Mouse (Mus musculus): ENCODE measurements around the gene Pax5. TPM values are rescaled to one million over a fixed set of nuclear protein-coding genes. Genes with fewer than 3 reads are reported as not detected.

Pax5 gene
- polyA plus RNA-seq, 1 experiment from 2014 or later: not detected

DNA sequence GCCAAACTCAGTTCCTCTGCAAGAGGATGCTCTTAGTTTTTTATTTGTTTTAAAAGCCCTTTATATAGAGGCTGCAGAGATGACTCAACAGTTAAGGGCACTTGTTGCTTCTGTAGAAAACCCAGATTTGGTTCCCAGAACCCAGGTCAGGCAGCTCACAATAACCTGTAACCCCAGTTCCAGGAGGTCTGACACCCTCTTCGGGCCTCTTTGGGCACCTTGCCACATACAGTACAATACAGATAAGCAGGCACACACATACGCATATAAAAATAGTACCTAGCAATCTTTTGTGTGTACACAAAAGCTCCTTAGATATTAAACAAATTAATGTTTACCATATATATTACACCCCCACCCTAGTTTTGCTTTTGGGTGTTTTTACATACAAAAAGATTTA, 104.8 kb downstream of the Pax5 start:
- no peaks in the 10 kb centered on the region for H3K36me3 ChIP-seq (ENCODE audit: control insufficient read depth, insufficient read depth, low read length)
- H3K4me2 ChIP-seq: no peak overlapping the region
- no peaks in the 10 kb centered on the region for H3K27me3 ChIP-seq (replicated peaks; ENCODE audit: control insufficient read depth, insufficient read depth, low read length)
- no peak overlapping the region for H3K9ac ChIP-seq (ENCODE audit: low read depth, low read length)
- 76% methylated on average over 2 of the region's 2 CpGs for WGBS
- no peaks in the 10 kb centered on the region for H3K4me1 ChIP-seq (replicated peaks; ENCODE audit: control insufficient read depth, insufficient read depth, low read length)
- 0 out of 2 replicates have a peak, but pooled peaks cover 2% of the 10 kb centered on the region for H3K9me3 ChIP-seq (ENCODE audit: control insufficient read depth, low read length)
- no peak overlapping the region for H3K27ac ChIP-seq (ENCODE audit: low read depth, low read length)
- no peak for DNase-seq (ENCODE audit: low spot score)
- ATAC-seq (replicated peaks; ENCODE audit: low FRiP score): no peak
- no peak overlapping the region for H3K4me3 ChIP-seq (ENCODE audit: low read depth, low read length)

DNA sequence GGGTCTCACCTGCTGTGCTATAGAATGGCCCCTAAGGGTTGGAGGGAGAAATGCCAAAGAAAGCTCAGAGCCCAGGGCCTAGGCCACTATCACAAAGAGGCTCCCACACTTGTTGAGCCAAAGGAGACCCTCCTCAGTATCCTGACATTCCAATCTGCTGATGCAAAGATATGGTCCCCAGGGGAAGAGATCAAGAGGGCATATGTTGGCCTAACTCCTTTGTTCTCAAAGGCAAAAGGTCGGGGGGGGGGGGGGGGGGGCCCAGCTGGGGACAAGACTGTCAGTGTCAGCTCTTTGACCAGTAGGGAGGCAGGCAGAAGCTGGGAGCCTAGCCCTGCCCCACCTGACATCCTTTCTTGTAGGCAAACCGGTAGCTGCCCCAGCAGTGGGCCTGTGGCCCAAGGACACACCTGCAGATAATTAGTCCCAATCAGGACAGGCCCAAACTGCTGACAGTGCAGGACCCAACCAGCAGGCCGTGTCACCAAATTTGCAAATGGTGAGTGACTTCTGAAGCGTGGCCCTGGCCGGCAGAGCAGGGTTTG, 108.0 kb downstream of the Pax5 start:
- H3K27ac ChIP-seq (ENCODE audit: low read depth, low read length): no peak overlapping the region
- 21% methylated on average over 5 of the region's 5 CpGs for WGBS

DNA sequence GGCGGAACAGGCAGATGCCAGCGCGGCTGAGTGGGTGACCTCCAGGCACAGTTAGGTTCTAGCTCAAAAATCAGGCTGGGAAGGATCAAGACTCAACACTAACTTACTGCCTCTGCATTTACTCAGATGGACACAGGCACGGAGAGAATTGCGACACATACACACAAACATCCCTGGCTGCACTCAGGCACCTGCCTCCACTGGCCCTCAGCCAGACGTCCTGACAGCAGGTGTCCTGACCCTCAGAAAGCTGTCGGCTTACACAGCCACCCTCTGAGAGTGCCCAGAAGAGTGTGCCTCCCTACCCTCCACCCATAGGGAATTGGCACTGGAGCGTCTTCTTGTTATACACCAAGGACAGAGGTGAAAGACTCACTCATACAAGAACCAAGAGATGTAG, 108.9 kb downstream of the Pax5 start:
- ATAC-seq (replicated peaks; ENCODE audit: low FRiP score): no peak
- WGBS: 72% methylated on average over 8 of the region's 8 CpGs

More for the DNA sequence above, 108.0 kb downstream of the Pax5 start:
- ATAC-seq (replicated peaks; ENCODE audit: low FRiP score) (no peak), DNase-seq (ENCODE audit: low spot score) (no peak)
- Histone ChIP-seq H3K9ac (ENCODE audit: low read depth, low read length) (no peak overlapping the region), H3K4me2 (no peak overlapping the region), H3K36me3 (ENCODE audit: control insufficient read depth, insufficient read depth, low read length) (no peaks in the 10 kb centered on the region), H3K9me3 (ENCODE audit: control insufficient read depth, low read length) (0 out of 2 replicates have a peak, but pooled peaks cover 2% of the 10 kb centered on the region), H3K4me1 (replicated peaks; ENCODE audit: control insufficient read depth, insufficient read depth, low read length) (no peaks in the 10 kb centered on the region), H3K27me3 (replicated peaks; ENCODE audit: control insufficient read depth, insufficient read depth, low read length) (no peaks in the 10 kb centered on the region), H3K4me3 (ENCODE audit: low read depth, low read length) (no peak overlapping the region)

DNA sequence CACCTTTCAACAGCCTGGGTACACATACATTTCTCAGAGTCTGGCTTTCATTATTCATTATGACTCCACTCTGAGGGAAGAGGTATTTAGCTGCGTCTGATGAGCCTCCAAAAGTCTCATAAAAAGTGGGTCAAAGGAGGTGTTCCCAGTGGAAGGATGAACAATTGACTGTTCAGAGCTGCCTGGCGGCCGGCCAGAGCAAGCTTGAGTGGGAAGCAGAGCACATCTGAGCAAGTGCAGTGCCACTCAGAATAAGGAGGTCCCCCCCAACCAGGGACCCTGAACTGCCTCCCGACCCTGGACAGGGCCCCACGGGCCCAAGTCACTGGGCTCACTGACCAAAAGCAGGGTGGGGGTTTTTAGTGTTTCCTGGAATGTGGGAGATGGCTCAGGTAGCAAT, 109.4 kb downstream of the Pax5 start:
- DNase-seq (ENCODE audit: low spot score) (no peak), ATAC-seq (replicated peaks; ENCODE audit: low FRiP score) (no peak)
- Histone ChIP-seq H3K36me3 (ENCODE audit: control insufficient read depth, insufficient read depth, low read length) (no peaks in the 10 kb centered on the region), H3K4me1 (replicated peaks; ENCODE audit: control insufficient read depth, insufficient read depth, low read length) (no peaks in the 10 kb centered on the region), H3K9me3 (ENCODE audit: control insufficient read depth, low read length) (0 out of 2 replicates have a peak, but pooled peaks cover 2% of the 10 kb centered on the region), H3K27me3 (replicated peaks; ENCODE audit: control insufficient read depth, insufficient read depth, low read length) (no peaks in the 10 kb centered on the region), H3K4me3 (ENCODE audit: low read depth, low read length) (no peak overlapping the region), H3K4me2 (no peak overlapping the region), H3K9ac (ENCODE audit: low read depth, low read length) (no peak overlapping the region), H3K27ac (ENCODE audit: low read depth, low read length) (no peak overlapping the region)
- 71% methylated on average over 5 of the region's 5 CpGs for WGBS

More for the DNA sequence above, 108.9 kb downstream of the Pax5 start:
- H3K9me3 ChIP-seq (ENCODE audit: control insufficient read depth, low read length): 0 out of 2 replicates have a peak, but pooled peaks cover 2% of the 10 kb centered on the region
- H3K27me3 ChIP-seq (replicated peaks; ENCODE audit: control insufficient read depth, insufficient read depth, low read length): no peaks in the 10 kb centered on the region
- H3K27ac ChIP-seq (ENCODE audit: low read depth, low read length): no peak overlapping the region
- no peak overlapping the region for H3K4me3 ChIP-seq (ENCODE audit: low read depth, low read length)
- H3K4me1 ChIP-seq (replicated peaks; ENCODE audit: control insufficient read depth, insufficient read depth, low read length): no peaks in the 10 kb centered on the region
- H3K9ac ChIP-seq (ENCODE audit: low read depth, low read length): no peak overlapping the region
- DNase-seq (ENCODE audit: low spot score): no peak
- H3K4me2 ChIP-seq: no peak overlapping the region
- H3K36me3 ChIP-seq (ENCODE audit: control insufficient read depth, insufficient read depth, low read length): no peaks in the 10 kb centered on the region

DNA sequence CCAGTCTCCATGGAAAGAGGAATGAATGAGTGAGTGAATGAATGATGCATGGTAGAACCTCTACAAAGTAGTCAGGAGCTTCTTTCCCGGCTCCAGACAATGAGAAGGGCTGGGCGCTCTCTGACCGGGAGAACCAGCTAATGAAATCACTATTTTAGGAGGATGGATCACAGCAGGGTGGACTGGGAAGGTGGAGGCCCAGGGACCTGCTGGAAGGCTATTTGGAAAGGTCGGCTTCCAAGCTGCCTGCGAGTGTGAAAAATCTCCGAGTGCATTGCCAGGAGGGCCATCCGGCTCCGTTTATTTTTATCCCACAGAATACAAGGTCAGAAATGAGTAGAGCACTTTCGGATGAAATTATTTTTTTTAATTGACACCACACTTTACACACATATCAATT, 112.3 kb downstream of the Pax5 start:
- no peak overlapping the region for H3K4me2 ChIP-seq
- no peaks in the 10 kb centered on the region for H3K36me3 ChIP-seq (ENCODE audit: control insufficient read depth, insufficient read depth, low read length)
- H3K9me3 ChIP-seq (ENCODE audit: control insufficient read depth, low read length): no peaks in the 10 kb centered on the region
- 80% methylated on average over 9 of the region's 9 CpGs for WGBS
- no peak overlapping the region for H3K9ac ChIP-seq (ENCODE audit: low read depth, low read length)
- no peak overlapping the region for H3K27ac ChIP-seq (ENCODE audit: low read depth, low read length)
- no peaks in the 10 kb centered on the region for H3K27me3 ChIP-seq (replicated peaks; ENCODE audit: control insufficient read depth, insufficient read depth, low read length)
- DNase-seq (ENCODE audit: low spot score) (no peak), ATAC-seq (replicated peaks; ENCODE audit: low FRiP score) (no peak)
- no peaks in the 10 kb centered on the region for H3K4me1 ChIP-seq (replicated peaks; ENCODE audit: control insufficient read depth, insufficient read depth, low read length)
- no peak overlapping the region for H3K4me3 ChIP-seq (ENCODE audit: low read depth, low read length)

DNA sequence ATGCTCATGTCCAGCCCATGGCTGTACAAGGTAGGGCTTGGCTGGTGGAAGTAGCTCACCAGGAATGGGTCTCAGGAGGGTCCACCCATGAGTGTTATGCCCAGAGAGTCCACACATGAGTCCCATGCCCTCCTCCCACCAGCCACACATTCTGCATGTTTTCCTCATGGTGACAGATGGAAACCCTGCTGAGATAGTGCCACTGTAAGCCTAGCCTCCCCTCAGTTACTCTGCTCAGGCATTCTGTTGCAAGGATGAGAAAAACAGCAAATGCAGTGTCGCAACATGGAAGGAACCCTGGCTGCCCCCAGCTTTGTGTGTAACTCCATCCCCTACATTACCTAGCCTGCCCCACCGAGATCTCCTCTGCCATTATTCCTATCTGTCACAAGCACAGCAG, 117.2 kb downstream of the Pax5 start:
- WGBS: 85% methylated on average over 2 of the region's 2 CpGs
- Histone ChIP-seq H3K4me1 (replicated peaks; ENCODE audit: control insufficient read depth, insufficient read depth, low read length) (no peaks in the 10 kb centered on the region), H3K27me3 (replicated peaks; ENCODE audit: control insufficient read depth, insufficient read depth, low read length) (no peaks in the 10 kb centered on the region), H3K4me3 (ENCODE audit: low read depth, low read length) (no peak overlapping the region), H3K9me3 (ENCODE audit: control insufficient read depth, low read length) (no peaks in the 10 kb centered on the region), H3K4me2 (no peak overlapping the region), H3K36me3 (ENCODE audit: control insufficient read depth, insufficient read depth, low read length) (no peaks in the 10 kb centered on the region), H3K27ac (ENCODE audit: low read depth, low read length) (no peak overlapping the region), H3K9ac (ENCODE audit: low read depth, low read length) (no peak overlapping the region)
- ATAC-seq (replicated peaks; ENCODE audit: low FRiP score): no peak
- DNase-seq (ENCODE audit: low spot score): no peak

DNA sequence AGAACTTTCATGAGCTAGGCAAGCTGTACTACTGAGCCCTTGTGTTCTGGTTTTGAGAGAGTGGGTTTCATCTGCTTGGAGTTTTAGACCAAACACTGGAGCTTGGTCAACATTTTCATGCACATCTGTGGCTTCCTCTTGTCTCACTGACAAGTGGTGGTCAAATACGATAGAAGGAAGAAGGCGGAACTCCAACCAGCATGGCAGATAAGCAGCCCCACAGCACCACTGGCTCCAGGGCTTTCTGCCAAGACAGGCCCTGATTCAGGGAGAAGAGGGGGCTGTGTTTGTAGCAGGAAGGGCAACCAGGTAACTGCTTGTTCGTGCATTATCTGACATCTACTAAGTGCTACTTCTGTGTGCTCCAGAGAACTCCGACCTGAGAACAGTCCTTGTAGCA, 127.6 kb downstream of the Pax5 start:
- H3K4me1 ChIP-seq (replicated peaks; ENCODE audit: control insufficient read depth, insufficient read depth, low read length): no peaks in the 10 kb centered on the region
- no peaks in the 10 kb centered on the region for H3K36me3 ChIP-seq (ENCODE audit: control insufficient read depth, insufficient read depth, low read length)
- no peak overlapping the region for H3K9ac ChIP-seq (ENCODE audit: low read depth, low read length)
- DNase-seq (ENCODE audit: low spot score): no peak
- H3K27ac ChIP-seq (ENCODE audit: low read depth, low read length): no peak overlapping the region
- no peak overlapping the region for H3K4me2 ChIP-seq
- ATAC-seq (replicated peaks; ENCODE audit: low FRiP score): no peak
- H3K9me3 ChIP-seq (ENCODE audit: control insufficient read depth, low read length): no peaks in the 10 kb centered on the region
- WGBS: 49% methylated on average over 4 of the region's 4 CpGs
- no peaks in the 10 kb centered on the region for H3K27me3 ChIP-seq (replicated peaks; ENCODE audit: control insufficient read depth, insufficient read depth, low read length)
- no peak overlapping the region for H3K4me3 ChIP-seq (ENCODE audit: low read depth, low read length)

DNA sequence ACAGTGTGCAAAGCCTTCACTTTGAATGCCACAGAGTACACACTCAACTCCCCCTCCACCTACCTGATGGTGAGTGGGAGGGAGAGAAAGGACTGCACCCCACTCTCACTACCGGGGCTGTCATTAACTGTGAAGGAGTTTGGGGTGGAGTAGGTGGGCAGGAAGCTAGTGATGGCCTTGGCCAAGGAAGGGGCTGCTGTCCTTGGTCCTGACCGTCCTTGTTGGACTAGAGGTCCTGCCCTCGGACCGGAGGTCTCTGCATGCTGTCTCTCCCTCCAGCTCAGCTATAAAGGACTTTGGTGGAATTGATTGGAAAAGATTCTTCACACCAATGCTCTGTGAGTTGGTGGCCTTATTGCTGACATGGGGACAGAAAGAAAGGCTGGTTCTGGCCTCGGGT, 131.7 kb downstream of the Pax5 start:
- DNase-seq (ENCODE audit: low spot score): peak; percentile 39
- ATAC-seq (replicated peaks; ENCODE audit: low FRiP score): no peak
- 39% methylated on average over 5 of the region's 5 CpGs for WGBS
- no peak overlapping the region for H3K4me2 ChIP-seq
- H3K4me1 ChIP-seq (replicated peaks; ENCODE audit: control insufficient read depth, insufficient read depth, low read length): no peaks in the 10 kb centered on the region
- no peak overlapping the region for H3K27ac ChIP-seq (ENCODE audit: low read depth, low read length)
- H3K9me3 ChIP-seq (ENCODE audit: control insufficient read depth, low read length): no peaks in the 10 kb centered on the region
- no peak overlapping the region for H3K9ac ChIP-seq (ENCODE audit: low read depth, low read length)
- H3K27me3 ChIP-seq (replicated peaks; ENCODE audit: control insufficient read depth, insufficient read depth, low read length): no peaks in the 10 kb centered on the region
- no peak overlapping the region for H3K4me3 ChIP-seq (ENCODE audit: low read depth, low read length)
- no peaks in the 10 kb centered on the region for H3K36me3 ChIP-seq (ENCODE audit: control insufficient read depth, insufficient read depth, low read length)

DNA sequence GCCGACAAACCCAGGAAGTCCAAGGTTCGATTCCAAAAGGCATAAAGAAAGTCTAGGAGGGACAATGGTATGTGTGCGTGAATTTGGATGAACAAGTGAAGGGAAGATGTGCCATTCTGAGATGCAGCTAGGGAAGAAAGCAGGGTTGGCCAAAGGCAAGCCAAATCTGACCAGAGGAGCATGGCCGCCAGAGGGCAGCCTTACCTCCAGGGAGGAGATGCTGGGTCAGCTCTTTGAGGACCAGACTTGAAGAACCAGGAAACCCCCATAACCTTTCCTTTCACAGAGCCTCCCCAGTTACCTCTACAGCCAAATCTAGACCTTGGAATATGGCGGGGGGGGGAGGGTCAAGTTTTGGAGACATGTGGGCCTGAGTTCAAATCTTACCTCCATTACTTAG, 133.0 kb downstream of the Pax5 start:
- 42% methylated on average over 5 of the region's 5 CpGs for WGBS
- H3K4me2 ChIP-seq: no peak overlapping the region

More for the DNA sequence above, 133.0 kb downstream of the Pax5 start:
- Histone ChIP-seq H3K27me3 (replicated peaks; ENCODE audit: control insufficient read depth, insufficient read depth, low read length) (no peaks in the 10 kb centered on the region), H3K4me3 (ENCODE audit: low read depth, low read length) (no peak overlapping the region), H3K9me3 (ENCODE audit: control insufficient read depth, low read length) (no peaks in the 10 kb centered on the region), H3K27ac (ENCODE audit: low read depth, low read length) (no peak overlapping the region), H3K36me3 (ENCODE audit: control insufficient read depth, insufficient read depth, low read length) (no peaks in the 10 kb centered on the region), H3K4me1 (replicated peaks; ENCODE audit: control insufficient read depth, insufficient read depth, low read length) (no peaks in the 10 kb centered on the region), H3K9ac (ENCODE audit: low read depth, low read length) (no peak overlapping the region)
- DNase-seq (ENCODE audit: low spot score): peak; percentile 35
- ATAC-seq (replicated peaks; ENCODE audit: low FRiP score): no peak
